Mouse (Mus musculus): ENCODE results near the gene Gm14214. TPM values are rescaled to one million over a fixed set of nuclear protein-coding genes. Genes with fewer than 3 reads are reported as not detected.

The Gm14214 gene
- polyA plus RNA-seq (2014; fragmentation: Illumina TruSeq; extraction: RNeasy Lipid Tissue Mini Kit (QIAGEN cat#74804); ENCODE audit: low read depth, low replicate concordance): not detected

DNA sequence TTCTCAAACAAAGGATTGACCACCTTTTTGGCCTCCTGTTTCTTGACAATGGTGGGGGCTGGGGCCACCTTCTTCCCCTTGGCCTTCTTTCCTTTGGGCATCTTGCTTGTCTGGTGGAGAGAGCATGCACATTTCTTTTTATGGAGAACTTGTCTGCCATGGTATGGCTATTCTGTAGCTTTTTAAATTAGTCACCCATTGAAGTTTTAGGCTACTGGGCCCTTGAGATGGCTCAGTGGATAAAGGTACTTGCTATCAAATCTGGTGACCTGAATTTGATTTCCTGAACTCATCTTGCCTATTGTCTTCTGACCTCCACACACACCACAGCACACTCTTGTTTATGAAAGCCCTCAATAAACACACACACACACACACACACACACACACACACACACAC lies at the start of gene Gm14214:
Gene Gm14214 (minus strand): TSS at position 101 of the 400 bp plus-strand sequence.

GRCm38 (mm10) chr2:154790656-154791483 lies 21.0 kb upstream of the Gm14214 start, which contains the start of the genes Raly and a:
Raly (plus strand) TSS chr2:154791096.
a (plus strand) TSS chr2:154791402.

Other genes starting within 250 kb of the Gm14214 start
- not detected for gene 1700003F12Rik, start 222.9 kb downstream of the Gm14214 start, polyA plus RNA-seq (2014; fragmentation: Illumina TruSeq; extraction: RNeasy Lipid Tissue Mini Kit (QIAGEN cat#74804); ENCODE audit: low read depth, low replicate concordance)
- gene Actl10, start 218.3 kb downstream of the Gm14214 start, polyA plus RNA-seq (2014; fragmentation: Illumina TruSeq; extraction: RNeasy Lipid Tissue Mini Kit (QIAGEN cat#74804); ENCODE audit: low read depth, low replicate concordance): not detected
- gene Necab3, start 211.1 kb downstream of the Gm14214 start, polyA plus RNA-seq (2014; fragmentation: Illumina TruSeq; extraction: RNeasy Lipid Tissue Mini Kit (QIAGEN cat#74804); ENCODE audit: low read depth, low replicate concordance): not detected
- 0.16 TPM for gene E2f1, start 200.1 kb downstream of the Gm14214 start, polyA plus RNA-seq (2014; fragmentation: Illumina TruSeq; extraction: RNeasy Lipid Tissue Mini Kit (QIAGEN cat#74804); ENCODE audit: low read depth, low replicate concordance)
- gene Pxmp4, start 166.3 kb downstream of the Gm14214 start, polyA plus RNA-seq (2014; fragmentation: Illumina TruSeq; extraction: RNeasy Lipid Tissue Mini Kit (QIAGEN cat#74804); ENCODE audit: low read depth, low replicate concordance): 7.7 TPM
- not detected for gene Zfp341, start 156.7 kb downstream of the Gm14214 start, polyA plus RNA-seq (2014; fragmentation: Illumina TruSeq; extraction: RNeasy Lipid Tissue Mini Kit (QIAGEN cat#74804); ENCODE audit: low read depth, low replicate concordance)
- gene 4930519P11Rik, start 156.6 kb downstream of the Gm14214 start, polyA plus RNA-seq (2014; fragmentation: Illumina TruSeq; extraction: RNeasy Lipid Tissue Mini Kit (QIAGEN cat#74804); ENCODE audit: low read depth, low replicate concordance): not detected
- gene Chmp4b, start 118.3 kb downstream of the Gm14214 start, polyA plus RNA-seq (2014; fragmentation: Illumina TruSeq; extraction: RNeasy Lipid Tissue Mini Kit (QIAGEN cat#74804); ENCODE audit: low read depth, low replicate concordance): 105 TPM
- 143 TPM for gene Raly, start 21.1 kb upstream of the Gm14214 start, polyA plus RNA-seq (2014; fragmentation: Illumina TruSeq; extraction: RNeasy Lipid Tissue Mini Kit (QIAGEN cat#74804); ENCODE audit: low read depth, low replicate concordance)
- gene a, start 21.4 kb upstream of the Gm14214 start, polyA plus RNA-seq (2014; fragmentation: Illumina TruSeq; extraction: RNeasy Lipid Tissue Mini Kit (QIAGEN cat#74804); ENCODE audit: low read depth, low replicate concordance): not detected
- gene Eif2s2, start 122.9 kb upstream of the Gm14214 start, polyA plus RNA-seq (2014; fragmentation: Illumina TruSeq; extraction: RNeasy Lipid Tissue Mini Kit (QIAGEN cat#74804); ENCODE audit: low read depth, low replicate concordance): 1,088 TPM
- gene Gm14226, start 248.2 kb upstream of the Gm14214 start, polyA plus RNA-seq (2014; fragmentation: Illumina TruSeq; extraction: RNeasy Lipid Tissue Mini Kit (QIAGEN cat#74804); ENCODE audit: low read depth, low replicate concordance): not detected